8 mouse cellular contexts compared by ENCODE assay signal in genomic region chr6:7732754-7733708, GRCm38 (mm10). TPM values are rescaled to one million over a fixed set of nuclear protein-coding genes. Genes with fewer than 3 reads are reported as not detected.
DNase-seq lines count a peak whose midpoint lies in the region; ATAC-seq lines count a peak whose summit lies in the region.

No protein-coding gene starts in this region.

- H3K9ac ChIP-seq in midbrain, embryonic 11.5 days (ENCODE audit: low read length): no peak overlapping the region

- DNase-seq in ZHBTc4 (ENCODE audit: low read depth, low spot score): peak; percentile 89
- DNase-seq in cerebellum, adult 9-10 months: peak; percentile 79
- DNase-seq in frontal cortex, adult 2 months (ENCODE audit: extremely low spot score in 1 of 2, low spot score in 1 of 2): peak; percentile 47 to 98
- peak; percentile 92 for DNase-seq in hindlimb bud, embryonic 11.5 days (ENCODE audit: extremely low spot score, low read depth, low spot score)
- DNase-seq in left cerebral cortex, postnatal 14 days (ENCODE audit: low spot score in 2 of 2): peak; percentile 90 to 93
- peak; percentile 99 for DNase-seq in midbrain, embryonic 11.5 days (ENCODE audit: low spot score, missing footprints)
- peak; percentile 53 to 70 for DNase-seq in right cerebral cortex, postnatal 36 days (ENCODE audit: low spot score in 2 of 2)
- peak; percentile 32 for DNase-seq in yolk sac, embryonic 10.5 days (ENCODE audit: low spot score)

- no peaks in the 10 kb centered on the region for H3K36me3 ChIP-seq in midbrain, embryonic 11.5 days (ENCODE audit: control insufficient read depth, insufficient read depth, low read length)

- no peaks in the 10 kb centered on the region for H3K27me3 ChIP-seq in midbrain, embryonic 11.5 days (ENCODE audit: control insufficient read depth, insufficient read depth, low read length)

- no peaks in the 10 kb centered on the region for H3K4me1 ChIP-seq in midbrain, embryonic 11.5 days (ENCODE audit: control insufficient read depth, insufficient read depth, low read length)

- intact Hi-C loops in left cerebral cortex, postnatal 14 days (cut with DNase I): loop anchor here (1.0 to 5.0 kb wide), 4 partner anchors 249 to 1004 kb away; no protein-coding TSS in a partner anchor

- no peak overlapping the region for H3K4me3 ChIP-seq in midbrain, embryonic 11.5 days (ENCODE audit: low read depth, low read length)

- H3K4me2 ChIP-seq in midbrain, embryonic 11.5 days: no peak overlapping the region

- no peak overlapping the region for H3K27ac ChIP-seq in midbrain, embryonic 11.5 days (ENCODE audit: low read depth, low read length)

- H3K9me3 ChIP-seq in midbrain, embryonic 11.5 days (ENCODE audit: control insufficient read depth, low read length): no peaks in the 10 kb centered on the region; the same call in 1 of the 2 replicates

- 46% methylated on average over 12 of the region's 12 CpGs for WGBS in midbrain, embryonic 11.5 days

- ATAC-seq in midbrain, embryonic 11.5 days (ENCODE audit: low FRiP score): peak; percentile 72

RNA-seq across cellular contexts. Expression of gene Asns, which starts 40.0 kb away (rescaled TPM):
- 66.7 and 73.1 TPM in 2 replicates for polyA plus RNA-seq in frontal cortex, adult 2 months (2012; rRNA removed)
- total RNA-seq in left cerebral cortex, postnatal 14 days (2021): 100 to 1,000 TPM; 104 to 112 TPM
- polyA plus RNA-seq in midbrain, embryonic 11.5 days (2014; fragmentation: Nextera tagmentation; extraction: Ambion mirVana): 44.6 and 47.2 TPM in 2 replicates

Comparison
In these comparisons a context has a peak if more than half of its experiments do, and no peak if none do; other contexts are left out.
1. DNase-seq: peak in every context shown above with its lines; median percentile 99 in midbrain, embryonic 11.5 days; 92 in hindlimb bud, embryonic 11.5 days; 92 in left cerebral cortex, postnatal 14 days; 89 in ZHBTc4; 79 in cerebellum, adult 9-10 months; 72 in frontal cortex, adult 2 months; 62 in right cerebral cortex, postnatal 36 days; 32 in yolk sac, embryonic 10.5 days.